Mouse (Mus musculus): ENCODE results near the gene Immp2l.

DNA sequence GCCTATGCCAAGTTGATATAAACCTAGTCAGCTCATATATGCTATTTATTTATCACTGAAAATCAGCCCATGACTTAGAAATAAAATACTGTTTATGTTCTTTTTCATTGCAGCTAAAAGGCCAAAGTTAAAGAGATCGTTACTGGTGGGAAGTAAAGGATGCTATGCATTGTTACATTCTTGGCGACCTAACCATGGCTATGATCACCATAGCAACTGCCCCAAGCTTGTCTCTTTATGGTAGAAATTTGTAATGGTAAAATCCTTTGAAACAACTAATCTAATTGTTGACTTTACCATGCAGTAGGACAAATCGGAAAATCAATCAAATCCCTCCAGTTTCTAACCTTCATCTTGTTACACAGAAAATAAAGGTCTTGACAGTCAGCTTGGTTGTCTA, 644.4 kb downstream of the Immp2l start:
- no peak for TF ChIP-seq CTCF (IDR thresholded peaks at IDR 0.05; ENCODE audit: low read depth)
- no peak for TF ChIP-seq EP300 (IDR thresholded peaks at IDR 0.05; ENCODE audit: low read depth)

All from liver, embryonic 14.5 days (tissue).